Mouse (Mus musculus): ENCODE results near the gene Igll1. TPM values are rescaled to one million over a fixed set of nuclear protein-coding genes. Genes with fewer than 3 reads are reported as not detected.
"Not testable (repeated sequence)": the region's sequence is repeated elsewhere in the genome, so short reads cannot be mapped to it uniquely, and the experiment has no call there.

The Igll1 gene
- polyA plus RNA-seq, 1 experiment from 2014 or later = not detected

- H3K4me2 ChIP-seq (replicated peaks; ENCODE audit: low read depth) = peak within 1 kb of the TSS; percentile 82
- H3K36me3 ChIP-seq (ENCODE audit: control insufficient read depth, insufficient read depth) = no peaks in the 10 kb centered on the region
- no peaks in the 10 kb centered on the region for H3K4me1 ChIP-seq (replicated peaks; ENCODE audit: control insufficient read depth, insufficient read depth, low read length)
- peak within 1 kb of the TSS; percentile 93 for H3K4me3 ChIP-seq (ENCODE audit: low read depth, low read length)
- no peaks in the 10 kb centered on the region for H3K9me3 ChIP-seq (ENCODE audit: control insufficient read depth)
- TF ChIP-seq CTCF (IDR thresholded peaks at IDR 0.05; ENCODE audit: low read depth) = peak; percentile 51
- peak within 1 kb of the TSS; percentile 96 for H3K27ac ChIP-seq (ENCODE audit: low read depth, low read length)
- under 1% methylated on average over 48 of the region's 49 CpGs for WGBS
- peak; percentile 96 for ATAC-seq
- no peaks in the 10 kb centered on the region for H3K27me3 ChIP-seq (replicated peaks; ENCODE audit: control insufficient read depth, insufficient read depth, low read length)
- H3K9ac ChIP-seq (ENCODE audit: low read depth, low read length) = peak within 1 kb of the TSS; percentile 88
Measured at GRCm38 (mm10) chr16:16870617-16871331, 7.0 kb upstream of the Igll1 start, which contains the start of the genes Top3b and Vpreb1. Top3b (plus strand) TSS chr16:16870736. Vpreb1 (minus strand) TSS chr16:16870843.

- H3K27me3 ChIP-seq (replicated peaks; ENCODE audit: control insufficient read depth, insufficient read depth, low read length) = no peaks in the 10 kb centered on the region
- peak overlapping the region; percentile 93 for H3K4me3 ChIP-seq (ENCODE audit: low read depth, low read length)
- no peak for TF ChIP-seq CTCF (IDR thresholded peaks at IDR 0.05; ENCODE audit: low read depth)
- no peaks in the 10 kb centered on the region for H3K4me1 ChIP-seq (replicated peaks; ENCODE audit: control insufficient read depth, insufficient read depth, low read length)
- no peak overlapping the region; the same call in 1 of the 2 replicates for H3K9ac ChIP-seq (ENCODE audit: low read depth, low read length)
- H3K36me3 ChIP-seq (ENCODE audit: control insufficient read depth, insufficient read depth) = no peaks in the 10 kb centered on the region
- ATAC-seq = peak; percentile 28; the same call in 1 of the 2 replicates
- no peak overlapping the region for H3K27ac ChIP-seq (ENCODE audit: low read depth, low read length)
- 35% methylated on average over 7 of the region's 7 CpGs for WGBS
- H3K9me3 ChIP-seq (ENCODE audit: control insufficient read depth) = no peaks in the 10 kb centered on the region
- peak overlapping the region; percentile 82 for H3K4me2 ChIP-seq (replicated peaks; ENCODE audit: low read depth)
Measured at GRCm38 (mm10) chr16:16870241-16870616, 6.4 kb upstream of the Igll1 start.

DNA sequence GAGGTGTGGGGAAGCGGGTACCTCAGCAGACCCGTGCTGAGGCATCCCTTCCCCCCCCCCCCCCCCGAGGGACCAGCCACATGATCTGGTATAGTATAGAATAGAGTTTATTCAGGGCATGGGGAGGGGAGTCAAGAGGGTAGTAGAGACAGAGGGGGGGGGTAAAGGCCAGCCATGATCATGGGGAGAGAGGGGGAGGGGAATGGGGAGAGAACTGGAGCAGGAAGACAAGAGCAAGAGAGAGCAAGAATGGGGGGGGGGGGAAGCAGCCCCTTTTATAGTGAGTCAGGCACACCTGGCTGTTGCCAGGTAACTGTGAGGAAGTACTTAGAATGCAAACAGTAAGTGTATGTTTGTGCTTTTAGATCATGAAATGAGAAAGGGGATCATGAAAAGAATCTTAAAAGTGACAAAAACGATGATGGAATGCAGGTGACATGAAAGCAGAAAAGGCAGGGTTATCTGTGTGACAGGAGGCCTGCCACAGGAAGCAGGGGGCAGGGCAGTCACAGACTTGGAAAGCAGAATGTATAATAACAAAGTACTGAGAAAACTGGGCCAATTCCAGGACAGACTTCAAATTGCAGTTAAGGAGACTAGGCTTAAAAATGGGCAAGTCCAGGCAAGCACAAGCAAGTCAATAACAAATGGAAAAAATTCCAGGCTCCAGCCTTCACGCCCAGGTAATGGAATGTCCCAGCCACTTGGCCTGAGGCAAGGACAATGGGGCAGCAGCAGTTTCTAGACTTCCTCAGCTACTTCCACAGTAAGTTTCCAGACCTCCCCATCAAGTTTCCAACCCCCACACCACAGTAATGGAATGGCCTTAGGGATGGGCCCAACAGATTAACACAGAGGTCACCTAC, 2.1 kb upstream of the Igll1 start:
- H3K36me3 ChIP-seq (ENCODE audit: control insufficient read depth, insufficient read depth) = no peaks in the 10 kb centered on the region
- H3K27ac ChIP-seq (ENCODE audit: low read depth, low read length) = no peak overlapping the region
- no peak overlapping the region for H3K4me3 ChIP-seq (ENCODE audit: low read depth, low read length)
- no peaks in the 10 kb centered on the region for H3K4me1 ChIP-seq (replicated peaks; ENCODE audit: control insufficient read depth, insufficient read depth, low read length)
- no peaks in the 10 kb centered on the region for H3K27me3 ChIP-seq (replicated peaks; ENCODE audit: control insufficient read depth, insufficient read depth, low read length)
- no peak overlapping the region for H3K4me2 ChIP-seq (replicated peaks; ENCODE audit: low read depth)
- TF ChIP-seq CTCF (IDR thresholded peaks at IDR 0.05; ENCODE audit: low read depth) = no peak
- no peak for ATAC-seq
- no peak overlapping the region for H3K9ac ChIP-seq (ENCODE audit: low read depth, low read length)
- H3K9me3 ChIP-seq (ENCODE audit: control insufficient read depth) = no peaks in the 10 kb centered on the region
- WGBS = 49% methylated on average over 4 of the region's 5 CpGs

- Histone ChIP-seq H3K36me3 (ENCODE audit: control insufficient read depth, insufficient read depth) (no peaks in the 10 kb centered on the region), H3K9ac (ENCODE audit: low read depth, low read length) (no peak overlapping the region), H3K27me3 (replicated peaks; ENCODE audit: control insufficient read depth, insufficient read depth, low read length) (no peaks in the 10 kb centered on the region), H3K9me3 (ENCODE audit: control insufficient read depth) (no peaks in the 10 kb centered on the region), H3K4me2 (replicated peaks; ENCODE audit: low read depth) (no peak overlapping the region), H3K27ac (ENCODE audit: low read depth, low read length) (no peak overlapping the region), H3K4me3 (ENCODE audit: low read depth, low read length) (no peak overlapping the region), H3K4me1 (replicated peaks; ENCODE audit: control insufficient read depth, insufficient read depth, low read length) (no peaks in the 10 kb centered on the region)
- TF ChIP-seq CTCF (IDR thresholded peaks at IDR 0.05; ENCODE audit: low read depth) = no peak
- no peak for ATAC-seq
Measured at GRCm38 (mm10) chr16:16865217-16865616, 1.4 kb upstream of the Igll1 start.

DNA sequence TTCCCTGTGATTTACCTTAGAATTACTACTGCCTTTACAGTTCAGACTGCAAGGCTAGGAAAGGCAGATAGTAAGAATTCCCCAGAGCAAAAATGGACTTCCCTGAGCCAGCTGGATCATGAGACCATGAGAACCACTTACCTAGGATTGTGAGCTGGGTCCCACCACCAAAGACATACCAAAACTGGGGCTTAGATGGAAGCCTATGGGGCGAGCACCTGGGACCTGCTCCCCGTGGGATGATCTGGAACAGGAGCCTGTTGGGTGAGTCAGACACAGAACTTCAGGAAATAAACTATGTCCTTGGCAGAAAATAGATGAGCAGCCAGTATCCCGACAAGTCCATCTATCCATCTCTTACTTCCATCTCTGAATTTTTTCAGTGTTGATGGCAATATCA, 1.5 kb downstream of the Igll1 start:
- no peak overlapping the region for H3K4me2 ChIP-seq (replicated peaks; ENCODE audit: low read depth)
- WGBS = 75% methylated on average over 3 of the region's 3 CpGs
- no peaks in the 10 kb centered on the region for H3K9me3 ChIP-seq (ENCODE audit: control insufficient read depth)
- TF ChIP-seq CTCF (IDR thresholded peaks at IDR 0.05; ENCODE audit: low read depth) = no peak
- no peaks in the 10 kb centered on the region for H3K36me3 ChIP-seq (ENCODE audit: control insufficient read depth, insufficient read depth)
- no peak overlapping the region for H3K4me3 ChIP-seq (ENCODE audit: low read depth, low read length)
- no peak overlapping the region for H3K27ac ChIP-seq (ENCODE audit: low read depth, low read length)
- ATAC-seq = no peak
- no peak overlapping the region for H3K9ac ChIP-seq (ENCODE audit: low read depth, low read length)
- no peaks in the 10 kb centered on the region for H3K4me1 ChIP-seq (replicated peaks; ENCODE audit: control insufficient read depth, insufficient read depth, low read length)
- H3K27me3 ChIP-seq (replicated peaks; ENCODE audit: control insufficient read depth, insufficient read depth, low read length) = no peaks in the 10 kb centered on the region

DNA sequence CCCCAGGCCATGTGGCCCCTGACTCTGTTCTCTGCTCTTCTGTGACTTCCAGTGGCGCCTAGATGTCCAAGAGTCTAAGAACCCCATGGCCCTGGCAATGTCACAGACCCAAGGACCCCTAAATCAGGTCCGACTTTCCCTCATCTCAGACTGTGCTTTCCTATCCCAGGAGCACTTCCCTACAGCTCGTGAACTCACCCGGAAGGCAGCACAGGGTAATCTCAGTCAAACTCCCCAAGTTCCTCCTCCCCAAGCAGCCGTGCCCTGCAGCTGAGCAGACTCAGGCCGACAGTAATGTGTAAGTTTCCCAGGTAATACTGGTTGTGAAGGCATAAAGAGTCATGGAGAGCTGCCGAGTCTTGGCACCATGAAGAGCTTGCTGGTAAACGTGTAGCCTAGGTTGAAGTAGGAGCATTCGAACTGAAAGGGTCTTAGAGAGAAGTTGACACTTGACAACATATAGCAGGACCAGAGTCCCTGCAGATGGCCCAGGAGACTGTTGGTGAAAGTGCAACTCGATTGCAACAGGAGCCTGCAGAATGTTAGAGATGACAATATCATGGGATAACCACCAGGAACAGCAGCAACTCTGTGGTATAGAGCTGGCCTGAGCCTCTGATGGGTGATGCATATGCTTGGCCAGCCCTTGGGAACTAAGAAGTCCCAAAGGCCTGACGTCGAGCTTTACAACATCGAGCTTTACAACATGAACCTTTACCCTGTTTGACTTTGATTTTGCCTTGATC, 6.9 kb downstream of the Igll1 start:
- Histone ChIP-seq H3K27me3 (replicated peaks; ENCODE audit: control insufficient read depth, insufficient read depth, low read length) (no peaks in the 10 kb centered on the region), H3K36me3 (ENCODE audit: control insufficient read depth, insufficient read depth) (no peaks in the 10 kb centered on the region), H3K27ac (ENCODE audit: low read depth, low read length) (no peak overlapping the region), H3K9ac (ENCODE audit: low read depth, low read length) (no peak overlapping the region), H3K4me1 (replicated peaks; ENCODE audit: control insufficient read depth, insufficient read depth, low read length) (no peaks in the 10 kb centered on the region), H3K4me2 (replicated peaks; ENCODE audit: low read depth) (no peak overlapping the region), H3K9me3 (ENCODE audit: control insufficient read depth) (no peaks in the 10 kb centered on the region), H3K4me3 (ENCODE audit: low read depth, low read length) (no peak overlapping the region)
- no peak for ATAC-seq
- no peak for TF ChIP-seq CTCF (IDR thresholded peaks at IDR 0.05; ENCODE audit: low read depth)
- WGBS = 68% methylated on average over 13 of the region's 13 CpGs

GRCm38 (mm10) chr16:16856054-16856453, 7.7 kb downstream of the Igll1 start:
- not testable (repeated sequence) for H3K9ac ChIP-seq (ENCODE audit: low read depth, low read length); H3K27me3 ChIP-seq (replicated peaks; ENCODE audit: control insufficient read depth, insufficient read depth, low read length); ATAC-seq; H3K36me3 ChIP-seq (ENCODE audit: control insufficient read depth, insufficient read depth); H3K4me2 ChIP-seq (replicated peaks; ENCODE audit: low read depth); H3K9me3 ChIP-seq (ENCODE audit: control insufficient read depth); H3K27ac ChIP-seq (ENCODE audit: low read depth, low read length); H3K4me3 ChIP-seq (ENCODE audit: low read depth, low read length); H3K4me1 ChIP-seq (replicated peaks; ENCODE audit: control insufficient read depth, insufficient read depth, low read length)
- 83% methylated on average over 9 of the region's 9 CpGs for WGBS

All from intestine, postnatal 0 days (tissue).